Mouse (Mus musculus) CH12.LX (cell line): Measurements from ENCODE around the gene Rgs3. TPM values are rescaled to one million over a fixed set of nuclear protein-coding genes. Genes with fewer than 3 reads are reported as not detected.

Experiments used
- DNase-seq: peaks from one replicate; pipeline ENCODE4 v3.0.0-alpha.2; 2013; ENCODE audit errors: extremely low read depth
- H3K27ac ChIP-seq: 2 replicates; pipeline ENCODE4 v1.5.1; 2012; ENCODE audit warnings: low read depth, mild to moderate bottlenecking, control low read depth, moderate library complexity; ENCODE audit not compliant: insufficient read depth
- H3K27me3 ChIP-seq: replicated peaks from 2 replicates; pipeline ENCODE3; 2012; ENCODE audit warnings: inconsistent platforms
- H3K36me3 ChIP-seq, 2 experiments: replicated peaks in 1 of 2; 2 replicates each; pipeline versions ENCODE3 to v1.6.1; 2012; ENCODE audit warnings: inconsistent platforms in 1 of 2, low read length in 1 of 2, mild to moderate bottlenecking in 1 of 2, mixed read lengths in 1 of 2, moderate library complexity in 1 of 2; ENCODE audit not compliant: control insufficient read depth in 1 of 2, insufficient read depth in 1 of 2
- H3K4me1 ChIP-seq, 2 experiments: 2 replicates each; pipeline ENCODE4 v1.6.1; 2012; ENCODE audit warnings: inconsistent platforms in 1 of 2, moderate library complexity in 1 of 2; ENCODE audit not compliant: insufficient read depth in 2 of 2, control insufficient read depth in 1 of 2
- H3K4me2 ChIP-seq: 2 replicates; pipeline ENCODE4 v1.6.1; 2012; ENCODE audit warnings: low read depth, mild to moderate bottlenecking, control low read depth; ENCODE audit not compliant: poor library complexity, insufficient read depth, severe bottlenecking
- H3K4me3 ChIP-seq, 3 experiments: fragments of 150-350 bp in 1 of 3; sonication (generic) in 1 of 3; replicated peaks in 1 of 3; 2 replicates each; pipeline versions ENCODE3 to v1.5.1; 2011 to 2012; ENCODE audit warnings: low read depth in 2 of 3, low read length in 2 of 3, mild to moderate bottlenecking in 2 of 3, moderate library complexity in 2 of 3, control low read depth in 1 of 3, improper control_type of control experiment in 1 of 3, inconsistent platforms in 1 of 3, mixed read lengths in 1 of 3; ENCODE audit not compliant: poor library complexity in 1 of 3
- H3K79me2 ChIP-seq: replicated peaks from 2 replicates; pipeline ENCODE4 v1.6.1; 2012; ENCODE audit warnings: mild to moderate bottlenecking, moderate library complexity; ENCODE audit not compliant: control insufficient read depth, poor library complexity, insufficient read depth, severe bottlenecking; ENCODE audit errors: extremely low read depth
- H3K9ac ChIP-seq: 2 replicates; pipeline ENCODE4 v1.6.1; 2012; ENCODE audit warnings: low read depth, mild to moderate bottlenecking, control low read depth, moderate library complexity; ENCODE audit not compliant: insufficient read depth
- H3K9me3 ChIP-seq: replicated peaks from 2 replicates; pipeline ENCODE3; 2012; ENCODE audit warnings: low read length, inconsistent platforms, mixed read lengths
- E2F4 ChIP-seq: IDR thresholded peaks from 2 replicates; pipeline ENCODE4 v1.6.1; 2011; ENCODE audit warnings: low read depth, low read length, improper control_type of control experiment; ENCODE audit not compliant: insufficient replicate concordance
- IRF4 ChIP-seq: IDR thresholded peaks from 2 replicates; pipeline ENCODE4 v1.6.1; 2014; ENCODE audit warnings: low read depth, mild to moderate bottlenecking, inconsistent platforms, low read length, improper control_type of control experiment
- MEF2A ChIP-seq: IDR thresholded peaks from 2 replicates; pipeline ENCODE4 v1.6.1; 2014; ENCODE audit warnings: low read depth, mild to moderate bottlenecking, inconsistent platforms, low read length, improper control_type of control experiment, borderline replicate concordance
- POLR2AphosphoS2 ChIP-seq: IDR thresholded peaks from 2 replicates; pipeline ENCODE4 v1.6.1; 2011; ENCODE audit warnings: low read depth, low read length, improper control_type of control experiment
- SIN3A ChIP-seq: IDR thresholded peaks from 2 replicates; pipeline ENCODE4 v1.6.1; 2012; ENCODE audit warnings: low read length, improper control_type of control experiment, inconsistent platforms
- USF2 ChIP-seq: conservative IDR thresholded peaks from 2 replicates; pipeline ENCODE4 v1.6.1; 2011; ENCODE audit warnings: low read depth, low read length, improper control_type of control experiment
- ZKSCAN1 ChIP-seq: IDR thresholded peaks from 2 replicates; pipeline ENCODE4 v1.6.1; 2012; ENCODE audit warnings: low read depth, inconsistent platforms, low read length, improper control_type of control experiment, borderline replicate concordance
- ZMIZ1 ChIP-seq: IDR thresholded peaks from 2 replicates; pipeline ENCODE4 v1.6.1; 2012; ENCODE audit warnings: low read depth, mild to moderate bottlenecking, inconsistent platforms, low read length, improper control_type of control experiment
- ZNF384 ChIP-seq: IDR thresholded peaks from 2 replicates; pipeline ENCODE4 v1.6.1; 2012; ENCODE audit warnings: low read depth, low read length, improper control_type of control experiment, inconsistent platforms
- dilution Hi-C: fragments of 300-500 bp; cut with MboI; formaldehyde crosslinking; loops from 2 replicates; pipeline ENCODE4 v1.14.3; 2020; ENCODE audit warnings: low sequenced_read_pairs; ENCODE audit not compliant: extremely low pct_unique_long_range_greater_than_20kb, extremely low pct_ligation_motif_present
- in situ Hi-C: fragments of 300-500 bp; cut with MboI; formaldehyde crosslinking; loops from 3 replicates; pipeline ENCODE4 v1.14.3; 2019; ENCODE audit warnings: low sequenced_read_pairs, low pct_ligation_motif_present, low pct_unique_long_range_greater_than_20kb, mixed read lengths
- polyA plus RNA-seq: library from polyadenylated mRNA; unstranded; fragments of >175 nt; gene quantifications from 2 replicates; pipeline ENCODE4 v1.2.1, GENCODE M21; 2012; ENCODE audit warnings: low read depth; ENCODE audit not compliant: insufficient read length
- total RNA-seq, 2 experiments: library from RNA; depleted of rRNA; stranded (reverse); fragments of 300-350 nt in 1 of 2; fragments of >200 nt in 1 of 2; gene quantifications; 2 replicates each; pipeline ENCODE4 v1.2.3; 2012 to 2014

Gene Rgs3
- total and polyA plus RNA-seq, 3 experiments, result 3.3 to 6.0 (median 3.5) TPM

GRCm38 (mm10) chr4:62669094-62670071, 109.7 kb downstream of the Rgs3 start:
- no peaks in the 10 kb centered on the region for H3K27me3 ChIP-seq
- DNase-seq, result no peak
- no peaks in the 10 kb centered on the region for H3K79me2 ChIP-seq
- no peak overlapping the region for H3K4me2 ChIP-seq
- H3K9me3 ChIP-seq, result no peaks in the 10 kb centered on the region
- in situ Hi-C loops (no loop called here), dilution Hi-C loops (no loop called here)
- H3K27ac ChIP-seq, result no peak overlapping the region
- H3K9ac ChIP-seq, result no peak overlapping the region
- peaks cover 4 to 24% of the 10 kb centered on the region in 2 experiments for H3K4me1 ChIP-seq
- H3K4me3 ChIP-seq, result no peak overlapping the region
- no peak for TF ChIP-seq IRF4
- TF ChIP-seq POLR2AphosphoS2, result no peak
- no peak for TF ChIP-seq MEF2A
- TF ChIP-seq ZNF384, result no peak
- TF ChIP-seq ZMIZ1, result no peak
- TF ChIP-seq E2F4, result no peak
- no peak for TF ChIP-seq SIN3A
- H3K36me3 ChIP-seq, result no peaks in the 10 kb centered on the region

DNA sequence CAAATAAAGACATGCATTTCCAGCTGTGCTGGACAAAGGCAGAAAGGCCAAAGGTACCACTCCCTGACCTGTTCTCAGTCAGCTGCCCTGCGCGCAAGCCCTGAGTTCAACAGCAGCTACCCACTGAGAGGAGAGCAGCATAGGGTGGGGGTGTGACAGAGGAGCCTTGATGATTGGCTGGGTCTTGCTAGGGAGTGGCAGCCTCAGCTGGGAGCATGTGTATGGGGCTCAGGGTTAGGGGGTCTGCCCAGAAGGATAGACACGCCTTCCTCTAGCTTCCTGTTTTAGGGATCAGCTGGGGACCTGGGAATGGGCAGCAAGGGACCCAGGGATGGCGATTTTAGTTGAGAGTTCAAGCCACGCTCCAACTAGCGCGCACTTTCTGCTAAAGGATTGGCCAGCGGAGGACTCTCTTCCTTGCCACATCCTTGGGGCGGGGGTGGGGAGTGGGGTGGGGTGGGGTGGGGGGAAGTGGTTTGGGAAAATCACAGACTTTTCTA, 113.9 kb downstream of the Rgs3 start:
- peak overlapping the region; percentile 12; the same call in 1 of the 2 replicates for H3K4me2 ChIP-seq
- DNase-seq, result no peak
- peak overlapping the region in 1 of 3 experiments; percentile 56 for H3K4me3 ChIP-seq
- no peaks in the 10 kb centered on the region for H3K27me3 ChIP-seq
- no peak overlapping the region for H3K9ac ChIP-seq
- peaks cover 0 to 8% of the 10 kb centered on the region in 2 experiments for H3K36me3 ChIP-seq
- no peaks in the 10 kb centered on the region for H3K9me3 ChIP-seq
- no peaks in the 10 kb centered on the region for H3K79me2 ChIP-seq
- in situ Hi-C loops, result no loop called here
- dilution Hi-C loops, result no loop called here
- H3K27ac ChIP-seq, result no peak overlapping the region
- peaks cover 13 to 55% of the 10 kb centered on the region in 2 experiments for H3K4me1 ChIP-seq
- TF ChIP-seq USF2 (no peak), ZNF384 (no peak)

DNA sequence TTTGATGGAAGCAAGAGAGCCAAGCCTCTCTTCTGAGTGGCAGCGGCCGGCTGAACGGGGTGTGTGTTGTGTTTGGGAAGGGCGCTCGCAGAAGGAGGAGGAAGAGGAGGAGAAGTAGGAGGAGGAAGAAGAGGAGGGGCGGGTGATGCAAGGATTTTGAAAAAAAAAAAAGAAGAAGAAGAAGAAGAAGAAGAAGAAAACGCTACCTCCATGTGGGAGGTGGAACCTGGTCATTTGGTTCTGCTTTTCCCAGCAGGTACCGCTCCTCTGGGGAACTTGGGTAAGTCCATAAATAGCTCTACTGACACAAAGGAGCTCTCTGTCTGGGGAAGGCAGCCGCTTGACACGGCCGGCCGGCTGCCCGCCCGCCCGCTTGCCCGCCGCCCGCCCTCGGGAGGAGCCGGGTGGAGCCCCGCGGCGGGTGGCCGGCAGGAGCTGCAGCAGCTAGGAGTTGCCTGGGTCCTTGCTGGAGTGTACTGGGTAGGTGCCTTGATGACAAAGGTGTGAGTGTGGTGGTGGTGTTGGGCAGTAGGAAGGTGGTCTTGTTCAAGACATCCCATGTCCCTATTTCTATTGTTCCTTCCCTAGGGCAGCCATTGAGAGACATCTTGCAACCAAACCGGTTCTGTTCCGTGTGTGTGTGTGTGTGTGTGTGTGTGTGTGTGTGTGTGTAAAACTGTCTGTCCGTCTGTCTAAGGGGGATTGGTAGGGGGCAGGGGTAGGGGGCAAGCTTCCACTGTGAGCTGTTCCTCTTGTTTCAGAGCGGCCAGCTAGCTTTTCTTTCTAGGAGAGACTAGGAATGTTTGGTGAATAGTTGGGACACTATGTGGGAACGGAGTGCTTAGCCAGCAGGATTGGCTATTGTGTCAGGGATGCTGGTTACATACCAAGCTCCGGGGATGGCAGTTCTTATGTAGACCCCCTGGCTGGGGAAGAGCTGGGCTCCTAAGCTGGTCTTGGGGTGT, 114.7 kb downstream of the Rgs3 start:
- TF ChIP-seq MEF2A, result peak; percentile 49; the same call in 1 of the 2 replicates
- TF ChIP-seq ZKSCAN1, result no peak
- TF ChIP-seq SIN3A, result no peak
- peak; percentile 79 for TF ChIP-seq ZNF384
- no peaks in the 10 kb centered on the region for H3K79me2 ChIP-seq
- no peak for DNase-seq
- H3K4me2 ChIP-seq, result peak overlapping the region; percentile 55
- H3K36me3 ChIP-seq, result peaks cover 0 to 11% of the 10 kb centered on the region in 2 experiments
- peak overlapping the region; percentile 40 to 61 (median 56) for H3K4me3 ChIP-seq
- H3K4me1 ChIP-seq, result peaks cover 13 to 62% of the 10 kb centered on the region in 2 experiments
- dilution Hi-C loops, result no loop called here
- in situ Hi-C loops, result no loop called here
- no peak overlapping the region for H3K27ac ChIP-seq
- H3K9me3 ChIP-seq, result no peaks in the 10 kb centered on the region
- no peaks in the 10 kb centered on the region for H3K27me3 ChIP-seq
- H3K9ac ChIP-seq, result peak overlapping the region; percentile 38
